Mouse (Mus musculus): ENCODE results near the gene Samd4. TPM values are rescaled to one million over a fixed set of nuclear protein-coding genes. Genes with fewer than 3 reads are reported as not detected.

Gene Samd4
- polyA plus RNA-seq, 1 experiment from 2014 or later: 14.8 TPM

DNA sequence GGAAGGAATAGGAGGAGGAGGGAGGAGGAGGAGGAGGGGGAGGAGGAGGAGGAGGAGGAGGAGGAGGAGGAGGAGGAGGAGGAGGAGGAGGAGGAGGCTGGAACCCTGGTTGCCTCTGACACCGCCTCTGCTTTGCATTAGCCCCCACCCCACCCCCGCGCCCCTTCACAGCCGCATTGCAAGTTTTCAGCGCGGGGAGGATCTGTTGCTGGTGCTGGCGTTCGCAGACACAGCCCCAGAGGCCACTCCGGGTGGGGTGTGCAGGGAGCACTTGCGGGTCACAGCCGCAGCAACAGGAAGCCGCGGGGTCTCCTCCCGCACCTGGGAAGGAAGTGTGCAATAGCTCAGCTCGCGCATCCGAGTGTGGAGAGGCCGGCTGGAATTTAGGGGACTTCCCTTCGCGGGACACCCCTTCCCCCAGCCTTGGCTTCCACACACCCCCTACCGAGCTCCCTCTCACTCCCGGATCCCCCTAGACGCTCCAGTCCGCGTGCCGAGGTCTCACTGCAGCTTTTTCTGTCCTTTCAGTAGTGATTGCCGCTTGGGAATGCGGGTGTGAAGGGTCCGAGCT, 1.3 kb downstream of the Samd4 start:
- H3K4me3 ChIP-seq: peak overlapping the region; percentile 83

DNA sequence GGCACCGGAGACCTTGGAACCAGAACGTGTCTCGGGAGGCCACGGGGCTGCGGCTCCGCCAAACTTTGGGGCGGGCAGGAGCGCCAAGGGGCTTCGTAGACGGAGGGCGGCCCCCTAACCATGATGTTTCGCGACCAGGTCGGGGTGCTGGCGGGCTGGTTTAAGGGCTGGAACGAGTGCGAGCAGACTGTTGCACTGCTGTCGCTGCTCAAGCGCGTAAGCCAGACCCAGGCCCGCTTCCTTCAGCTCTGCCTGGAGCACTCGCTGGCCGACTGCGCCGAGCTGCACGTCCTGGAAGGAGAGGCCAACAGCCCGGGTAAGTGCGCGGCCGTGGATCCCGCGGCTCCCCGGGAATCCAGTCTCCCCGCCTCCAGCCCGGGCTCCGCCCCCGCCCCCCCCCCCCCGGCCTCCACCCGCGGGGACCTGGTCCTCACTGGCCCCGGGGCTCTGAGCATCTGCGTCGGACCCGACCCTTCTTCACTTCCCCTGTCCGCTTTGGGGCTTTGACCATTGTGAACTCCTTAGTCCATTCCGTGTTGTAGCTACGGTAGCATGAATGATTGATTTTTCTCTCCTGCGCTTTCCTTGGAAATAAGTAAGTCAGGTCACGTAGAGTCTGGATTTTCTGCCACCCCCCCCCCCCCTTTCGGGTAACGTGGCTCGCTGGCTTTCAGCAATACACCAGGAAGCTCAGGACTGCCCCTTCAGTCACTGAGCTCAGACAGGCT, 2.2 kb downstream of the Samd4 start:
- peaks cover 23% of the 10 kb centered on the region for H3K4me1 ChIP-seq
- H3K36me3 ChIP-seq: peaks cover 11% of the 10 kb centered on the region
- peak; percentile 24; the same call in 1 of the 2 replicates for ATAC-seq (ENCODE audit: low FRiP score, low read depth)
- under 1% methylated on average over 46 of the region's 52 CpGs for WGBS
- H3K9me3 ChIP-seq: no peaks in the 10 kb centered on the region
- H3K9ac ChIP-seq: peak overlapping the region; percentile 81
- H3K27ac ChIP-seq: peak overlapping the region; percentile 92
- no peaks in the 10 kb centered on the region for H3K27me3 ChIP-seq
- peak overlapping the region; percentile 83 for H3K4me3 ChIP-seq
- H3K4me2 ChIP-seq (replicated peaks): peak overlapping the region; percentile 96

More for the DNA sequence above, 1.3 kb downstream of the Samd4 start:
- H3K9me3 ChIP-seq: no peaks in the 10 kb centered on the region
- ATAC-seq (ENCODE audit: low FRiP score, low read depth): peak; percentile 30; the same call in 1 of the 2 replicates
- peak overlapping the region; percentile 92 for H3K27ac ChIP-seq
- peaks cover 2% of the 10 kb centered on the region; the same call in 1 of the 2 replicates for H3K36me3 ChIP-seq
- no peaks in the 10 kb centered on the region for H3K27me3 ChIP-seq
- peaks cover 23% of the 10 kb centered on the region for H3K4me1 ChIP-seq
- peak overlapping the region; percentile 81 for H3K9ac ChIP-seq
- under 1% methylated on average over 29 of the region's 29 CpGs for WGBS
- peak overlapping the region; percentile 96 for H3K4me2 ChIP-seq (replicated peaks)

GRCm38 (mm10) chr14:46885429-46885755, 2.7 kb downstream of the Samd4 start:
- Histone ChIP-seq H3K27ac (peak overlapping the region; percentile 44), H3K9ac (peak overlapping the region; percentile 81)

GRCm38 (mm10) chr14:46885891-46886301, 3.2 kb downstream of the Samd4 start:
- peak overlapping the region; percentile 54 for H3K9ac ChIP-seq
- H3K27me3 ChIP-seq: no peaks in the 10 kb centered on the region
- H3K4me2 ChIP-seq (replicated peaks): peak overlapping the region; percentile 96
- 23% methylated on average over 5 of the region's 5 CpGs for WGBS
- no peaks in the 10 kb centered on the region for H3K9me3 ChIP-seq
- no peak for ATAC-seq (ENCODE audit: low FRiP score, low read depth)
- peaks cover 23% of the 10 kb centered on the region for H3K4me1 ChIP-seq
- H3K36me3 ChIP-seq: peaks cover 20% of the 10 kb centered on the region
- 0 out of 2 replicates have a peak overlapping the region, but pooled peaks have one; percentile 44 for H3K27ac ChIP-seq
- peak overlapping the region; percentile 83 for H3K4me3 ChIP-seq

More at GRCm38 (mm10) chr14:46885429-46885755, 2.7 kb downstream of the Samd4 start:
- Histone ChIP-seq H3K9me3 (no peaks in the 10 kb centered on the region), H3K36me3 (peaks cover 16% of the 10 kb centered on the region), H3K4me1 (peaks cover 23% of the 10 kb centered on the region), H3K4me3 (peak overlapping the region; percentile 83), H3K4me2 (replicated peaks) (peak overlapping the region; percentile 96), H3K27me3 (no peaks in the 10 kb centered on the region)
- no peak for ATAC-seq (ENCODE audit: low FRiP score, low read depth)
- 1% methylated on average over 7 of the region's 7 CpGs for WGBS

DNA sequence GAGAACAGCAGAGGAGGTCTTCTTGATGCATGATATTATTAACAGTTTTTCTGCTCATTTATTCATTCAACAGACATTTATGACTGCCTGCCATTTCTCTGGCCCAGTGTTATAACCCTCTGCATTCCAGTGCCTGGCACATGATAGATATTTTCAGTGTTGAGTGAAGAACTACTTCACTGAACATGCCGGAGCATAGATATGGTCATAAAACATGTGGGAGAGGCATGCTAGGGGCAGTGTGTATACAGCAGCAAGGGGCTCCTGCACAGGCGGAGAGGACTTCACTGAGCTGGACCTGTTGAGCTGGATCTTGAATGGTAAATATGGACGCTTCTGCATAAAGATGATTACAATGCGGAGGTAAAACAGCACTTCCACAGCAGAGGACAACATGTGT, 6.4 kb downstream of the Samd4 start:
- H3K4me2 ChIP-seq (replicated peaks): no peak overlapping the region
- H3K4me1 ChIP-seq: peaks cover 19% of the 10 kb centered on the region
- no peak for ATAC-seq (ENCODE audit: low FRiP score, low read depth)
- no peak overlapping the region for H3K27ac ChIP-seq
- WGBS: 80% methylated on average over 4 of the region's 4 CpGs
- H3K4me3 ChIP-seq: no peak overlapping the region
- no peaks in the 10 kb centered on the region for H3K9me3 ChIP-seq
- peaks cover 36% of the 10 kb centered on the region for H3K36me3 ChIP-seq
- no peak overlapping the region for H3K9ac ChIP-seq
- H3K27me3 ChIP-seq: no peaks in the 10 kb centered on the region

DNA sequence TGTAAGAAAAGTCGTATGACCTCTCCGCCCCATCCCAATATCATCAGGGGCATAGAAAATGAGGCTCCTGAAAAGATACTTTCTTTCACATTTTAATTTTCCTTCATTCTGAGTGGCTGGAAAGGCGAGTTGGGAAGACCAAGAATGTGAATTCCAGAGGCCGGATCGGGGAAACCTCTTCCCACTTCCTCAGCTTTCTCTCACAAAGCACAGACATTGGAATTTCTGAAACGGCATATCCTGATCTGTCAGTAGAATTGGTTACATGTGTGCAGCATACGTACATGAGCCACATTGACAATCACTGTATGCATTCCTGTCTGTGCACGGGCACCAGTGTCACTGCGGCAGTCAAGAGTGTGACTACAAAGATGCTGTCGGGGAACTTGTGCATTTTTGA, 11.3 kb downstream of the Samd4 start:
- Histone ChIP-seq H3K27me3 (no peaks in the 10 kb centered on the region), H3K4me1 (peaks cover 13% of the 10 kb centered on the region; the same call in 1 of the 2 replicates), H3K9me3 (no peaks in the 10 kb centered on the region), H3K27ac (peak overlapping the region; percentile 39), H3K4me2 (replicated peaks) (no peak overlapping the region), H3K4me3 (no peak overlapping the region), H3K36me3 (peaks cover 45% of the 10 kb centered on the region), H3K9ac (no peak overlapping the region)
- no peak for ATAC-seq (ENCODE audit: low FRiP score, low read depth)
- 76% methylated on average over 10 of the region's 10 CpGs for WGBS

- Histone ChIP-seq H3K4me3 (no peak overlapping the region), H3K4me2 (replicated peaks) (no peak overlapping the region), H3K9me3 (no peaks in the 10 kb centered on the region), H3K9ac (no peak overlapping the region), H3K27ac (no peak overlapping the region), H3K27me3 (no peaks in the 10 kb centered on the region), H3K4me1 (peaks cover 18% of the 10 kb centered on the region; the same call in 1 of the 2 replicates), H3K36me3 (peaks cover 12% of the 10 kb centered on the region; the same call in 1 of the 2 replicates)
- no peak for ATAC-seq (ENCODE audit: low FRiP score, low read depth)
- WGBS: 80% methylated on average over 5 of the region's 5 CpGs
Observed at GRCm38 (mm10) chr14:46897953-46898352, 15.3 kb downstream of the Samd4 start.

- no peaks in the 10 kb centered on the region for H3K27me3 ChIP-seq
- H3K9me3 ChIP-seq: no peaks in the 10 kb centered on the region
- no peak overlapping the region for H3K4me3 ChIP-seq
- no peak overlapping the region for H3K4me2 ChIP-seq (replicated peaks)
- WGBS: 69% methylated on average over 3 of the region's 3 CpGs
- H3K36me3 ChIP-seq: peaks cover 11% of the 10 kb centered on the region; the same call in 1 of the 2 replicates
- H3K27ac ChIP-seq: no peak overlapping the region
- H3K9ac ChIP-seq: no peak overlapping the region
- peaks cover 13% of the 10 kb centered on the region; the same call in 1 of the 2 replicates for H3K4me1 ChIP-seq
- ATAC-seq (ENCODE audit: low FRiP score, low read depth): no peak
Observed at GRCm38 (mm10) chr14:46898626-46899025, 16.0 kb downstream of the Samd4 start.

GRCm38 (mm10) chr14:46902498-46903087, 19.9 kb downstream of the Samd4 start:
- H3K27me3 ChIP-seq: no peaks in the 10 kb centered on the region
- no peak for ATAC-seq (ENCODE audit: low FRiP score, low read depth)
- 0 out of 2 replicates have a peak, but pooled peaks cover 4% of the 10 kb centered on the region for H3K4me1 ChIP-seq
- H3K9me3 ChIP-seq: no peaks in the 10 kb centered on the region
- WGBS: 91% methylated on average over 9 of the region's 9 CpGs
- H3K4me2 ChIP-seq (replicated peaks): no peak overlapping the region
- H3K36me3 ChIP-seq: no peaks in the 10 kb centered on the region
- H3K27ac ChIP-seq: no peak overlapping the region
- no peak overlapping the region for H3K4me3 ChIP-seq
- H3K9ac ChIP-seq: no peak overlapping the region

- no peak overlapping the region for H3K27ac ChIP-seq
- H3K4me1 ChIP-seq: 0 out of 2 replicates have a peak, but pooled peaks cover 4% of the 10 kb centered on the region
- WGBS: 75% methylated on average over 4 of the region's 4 CpGs
- H3K27me3 ChIP-seq: no peaks in the 10 kb centered on the region
- no peak overlapping the region for H3K9ac ChIP-seq
- no peak overlapping the region for H3K4me3 ChIP-seq
- H3K9me3 ChIP-seq: no peaks in the 10 kb centered on the region
- no peak for ATAC-seq (ENCODE audit: low FRiP score, low read depth)
- no peak overlapping the region for H3K4me2 ChIP-seq (replicated peaks)
- H3K36me3 ChIP-seq: no peaks in the 10 kb centered on the region
Observed at GRCm38 (mm10) chr14:46904276-46904675, 21.6 kb downstream of the Samd4 start.

GRCm38 (mm10) chr14:46908858-46909257, 26.2 kb downstream of the Samd4 start:
- Histone ChIP-seq H3K27me3 (no peaks in the 10 kb centered on the region), H3K9me3 (no peaks in the 10 kb centered on the region), H3K4me2 (replicated peaks) (no peak overlapping the region), H3K4me1 (no peaks in the 10 kb centered on the region), H3K9ac (no peak overlapping the region), H3K36me3 (peaks cover 4% of the 10 kb centered on the region), H3K27ac (no peak overlapping the region), H3K4me3 (no peak overlapping the region)
- 71% methylated on average over 8 of the region's 8 CpGs for WGBS
- ATAC-seq (ENCODE audit: low FRiP score, low read depth): no peak

DNA sequence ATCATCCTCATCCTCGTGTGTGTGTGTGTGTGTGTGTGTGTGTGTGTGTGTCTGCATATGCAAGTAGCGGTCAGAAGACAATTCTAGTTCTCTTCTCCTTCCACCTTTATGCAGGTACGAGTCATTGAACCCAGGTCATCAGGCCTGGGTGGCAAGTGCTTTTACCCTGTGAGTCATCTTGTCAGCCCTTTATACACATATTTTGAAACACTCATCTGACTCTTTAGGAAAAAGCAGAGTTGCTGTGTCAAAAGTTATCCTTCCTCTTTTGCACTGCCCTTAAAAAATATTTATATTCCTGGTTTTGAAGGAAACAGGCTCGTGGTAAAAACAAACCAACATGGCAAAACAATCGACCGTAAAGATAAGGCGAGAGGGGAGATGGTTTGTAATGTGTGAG, 29.8 kb downstream of the Samd4 start:
- Histone ChIP-seq H3K4me3 (no peak overlapping the region), H3K9ac (no peak overlapping the region), H3K27ac (no peak overlapping the region), H3K9me3 (no peaks in the 10 kb centered on the region), H3K36me3 (peaks cover 4% of the 10 kb centered on the region), H3K4me2 (replicated peaks) (no peak overlapping the region), H3K27me3 (no peaks in the 10 kb centered on the region), H3K4me1 (peaks cover 7% of the 10 kb centered on the region)
- ATAC-seq (ENCODE audit: low FRiP score, low read depth): no peak
- WGBS: 82% methylated on average over 7 of the region's 7 CpGs
